Mouse (Mus musculus): ENCODE measurements at regions not wholly inside any gene's neighbourhood (a gene's known extent, or its start where the extent isn't known, plus 50 kb on each side); places are given as distances from the start of the nearest gene placed in this dataset.
A peak's percentile ranks its signal among the peaks of the same experiment; 100 is the strongest.

DNA sequence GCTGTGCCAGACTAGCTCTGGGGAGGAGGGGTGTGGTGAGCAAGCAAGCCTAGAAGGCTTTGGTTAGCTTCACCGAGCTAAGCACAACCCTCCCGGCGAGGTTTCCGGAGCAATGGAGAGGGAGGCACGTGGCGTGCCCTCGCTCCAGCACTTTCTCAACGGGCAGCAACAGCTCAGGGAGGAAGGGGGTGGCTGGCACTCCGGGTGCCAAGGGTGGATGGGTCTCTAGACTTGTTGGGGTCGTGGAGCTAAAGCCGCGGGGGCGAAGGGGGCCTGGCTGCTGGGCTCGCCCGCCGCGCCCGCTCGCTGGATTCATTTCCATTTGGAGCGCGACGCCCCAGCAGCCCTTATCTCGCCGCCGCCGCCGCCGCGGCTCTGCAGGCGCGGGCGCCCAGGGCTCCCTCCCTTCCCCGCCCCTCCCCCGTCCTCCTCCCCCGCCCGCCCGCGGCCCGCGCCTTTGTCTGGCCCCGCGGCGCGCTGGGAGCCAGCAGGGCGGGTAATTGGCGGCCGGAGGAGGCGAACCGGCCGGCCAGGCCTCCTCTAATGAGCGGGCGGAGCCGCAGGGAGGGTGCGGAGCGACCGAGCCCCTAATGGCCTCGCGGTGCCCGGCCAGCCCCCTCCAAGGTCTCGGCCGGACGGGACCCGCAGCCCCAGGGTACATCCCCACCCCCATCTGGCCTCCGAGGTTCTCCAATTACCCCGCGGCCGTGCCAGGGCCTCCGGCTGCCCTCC, 336.9 kb downstream of the H2al1j start:
- TF ChIP-seq CTCF (IDR thresholded peaks at IDR 0.05; ENCODE audit: extremely low read depth, insufficient read length, insufficient replicate concordance, low read depth, low read length) (no peak), POLR2A (IDR thresholded peaks at IDR 0.05; ENCODE audit: low read depth, low read length) (peak; percentile 58; the same call in 1 of the 2 replicates)
